Mouse (Mus musculus) myocyte (in vitro differentiated cells): Measurements from ENCODE around the gene Ttyh3.

ENCODE experiments used
- CEBPB ChIP-seq: IDR thresholded peaks from 2 replicates; pipeline ENCODE4 v1.6.1; 2011; ENCODE audit warnings: mild to moderate bottlenecking, moderate library complexity; ENCODE audit not compliant: poor library complexity, insufficient read depth, severe bottlenecking
- E2F4 ChIP-seq: IDR thresholded peaks from one replicate; pipeline ENCODE4 v1.6.1; 2011; ENCODE audit warnings: mild to moderate bottlenecking, control low read depth, moderate library complexity; ENCODE audit not compliant: insufficient read depth
- MYOD1 ChIP-seq, 3 experiments: IDR thresholded peaks; one replicate each; pipeline ENCODE4 v1.6.1; 2011; ENCODE audit warnings: control low read depth in 2 of 3, low read depth in 2 of 3, mild to moderate bottlenecking in 2 of 3, moderate library complexity in 1 of 3; ENCODE audit not compliant: insufficient read length in 2 of 3, control insufficient read depth in 1 of 3
- MYOG ChIP-seq, 3 experiments: IDR thresholded peaks; one replicate each; pipeline ENCODE4 v1.6.1; 2011; ENCODE audit warnings: control low read depth in 2 of 3, low read depth in 2 of 3, mild to moderate bottlenecking in 2 of 3; ENCODE audit not compliant: insufficient read length in 2 of 3, control insufficient read depth in 1 of 3, insufficient read depth in 1 of 3
- POLR2A ChIP-seq: IDR thresholded peaks from one replicate; pipeline ENCODE4 v1.6.1; 2011; ENCODE audit warnings: low read depth, mild to moderate bottlenecking, control low read depth, moderate library complexity; ENCODE audit not compliant: insufficient read length
- SRF ChIP-seq: IDR thresholded peaks from one replicate; pipeline ENCODE4 v1.6.1; 2011; ENCODE audit warnings: low read depth; ENCODE audit not compliant: control insufficient read depth, insufficient read length
- TCF12 ChIP-seq: IDR thresholded peaks from one replicate; pipeline ENCODE4 v1.6.1; 2011; ENCODE audit warnings: mild to moderate bottlenecking, control low read depth; ENCODE audit not compliant: poor library complexity, insufficient read depth, severe bottlenecking
- TCF3 ChIP-seq: IDR thresholded peaks from one replicate; pipeline ENCODE4 v1.6.1; 2011; ENCODE audit warnings: low read depth, control low read depth; ENCODE audit not compliant: insufficient read length
- USF1 ChIP-seq: IDR thresholded peaks from one replicate; pipeline ENCODE4 v1.6.1; 2011; ENCODE audit warnings: low read depth, mild to moderate bottlenecking, control low read depth, moderate library complexity

GRCm38 (mm10) chr5:140596426-140596825 is 52.4 kb downstream of the Ttyh3 start:
- no peak for TF ChIP-seq POLR2A
- TF ChIP-seq SRF: no peak
- TF ChIP-seq TCF3: no peak
- no peak for TF ChIP-seq E2F4
- no peak for TF ChIP-seq CEBPB
- no peak for TF ChIP-seq MYOG (IDR thresholded peaks at IDR 0.05; ENCODE audit: control insufficient read depth in 1 of 3, insufficient read depth in 1 of 3, insufficient read length in 2 of 3, low read depth in 2 of 3)
- TF ChIP-seq MYOD1 (IDR thresholded peaks at IDR 0.05; ENCODE audit: control insufficient read depth in 1 of 3, insufficient read length in 2 of 3, low read depth in 2 of 3): no peak
- no peak for TF ChIP-seq USF1
- no peak for TF ChIP-seq TCF12
